Mouse (Mus musculus): ENCODE measurements around the gene Dand5.

DNA sequence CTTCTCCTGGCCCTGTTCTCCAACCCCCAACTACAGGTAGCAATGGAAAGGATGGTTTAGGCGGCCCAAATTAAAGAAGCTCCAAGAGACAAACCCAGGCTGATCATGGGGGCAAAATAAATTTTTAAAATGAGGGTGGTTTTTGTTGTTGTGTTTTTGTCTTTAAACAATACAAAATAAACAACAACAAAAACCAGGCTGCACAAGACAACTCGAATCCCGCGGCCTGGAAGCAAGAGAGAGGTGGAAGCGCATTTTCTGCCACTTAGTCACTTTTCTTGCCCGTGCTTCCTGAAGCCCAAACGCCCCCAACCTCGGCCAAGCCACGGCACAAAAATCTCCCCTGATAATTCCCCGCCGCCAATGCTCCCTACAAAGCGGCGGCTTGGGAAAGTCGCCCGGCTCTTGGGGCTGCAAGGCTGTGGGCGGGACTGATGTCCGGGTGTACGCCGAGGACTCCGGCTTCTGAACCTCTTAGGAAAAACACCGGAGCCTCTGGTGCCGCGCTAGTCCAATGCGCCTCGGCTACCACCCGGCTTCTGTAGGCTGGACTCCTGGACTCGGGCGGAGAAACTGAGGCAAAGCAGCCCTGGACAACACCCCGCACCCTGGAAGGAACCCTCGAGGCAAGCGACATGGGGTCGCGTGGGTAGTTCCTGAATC, 38.6 kb downstream of the Dand5 start:
- TF ChIP-seq CTCF (IDR thresholded peaks at IDR 0.05; ENCODE audit: control insufficient read depth, insufficient read depth, low read length) (no peak), POLR2A (IDR thresholded peaks at IDR 0.05; ENCODE audit: borderline replicate concordance, control insufficient read depth, low read depth, low read length) (no peak)

Measured in bone marrow, adult 2 months (tissue).